Mouse (Mus musculus) natural killer cell, adult 2 months (primary cell): Measurements from ENCODE around the gene Mapkapk2.
A peak's percentile ranks its signal among the peaks of the same experiment; 100 is the strongest.
"Not testable (repeated sequence)": the region's sequence is repeated elsewhere in the genome, so short reads cannot be mapped to it uniquely, and the experiment has no call there.

Experiments used
- DNase-seq, 2 experiments: peaks; one replicate each; pipeline ENCODE4 v3.0.0; 2022; ENCODE audit warnings: low spot score in 2 of 2

Gene Mapkapk2

DNA sequence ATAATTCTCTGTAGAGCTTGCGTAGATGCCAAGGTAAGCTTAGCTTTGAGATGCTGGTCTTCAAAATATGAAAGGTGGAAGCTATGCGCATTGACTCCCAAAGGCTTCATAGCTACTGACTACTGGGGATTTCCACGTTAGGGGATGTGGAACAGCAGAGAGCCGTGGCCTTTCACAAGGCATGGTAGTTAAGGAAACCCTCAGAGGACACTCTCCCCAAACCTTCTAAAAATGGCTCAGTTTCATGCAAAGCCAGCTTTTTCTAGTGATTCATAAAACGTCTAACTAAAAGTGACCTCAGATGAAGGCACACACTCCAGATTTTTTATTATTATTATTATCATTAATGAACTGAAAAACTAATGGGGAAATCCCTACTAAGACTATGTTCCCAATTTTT lies 47.6 kb downstream of the Mapkapk2 start:
- DNase-seq: no peak

DNA sequence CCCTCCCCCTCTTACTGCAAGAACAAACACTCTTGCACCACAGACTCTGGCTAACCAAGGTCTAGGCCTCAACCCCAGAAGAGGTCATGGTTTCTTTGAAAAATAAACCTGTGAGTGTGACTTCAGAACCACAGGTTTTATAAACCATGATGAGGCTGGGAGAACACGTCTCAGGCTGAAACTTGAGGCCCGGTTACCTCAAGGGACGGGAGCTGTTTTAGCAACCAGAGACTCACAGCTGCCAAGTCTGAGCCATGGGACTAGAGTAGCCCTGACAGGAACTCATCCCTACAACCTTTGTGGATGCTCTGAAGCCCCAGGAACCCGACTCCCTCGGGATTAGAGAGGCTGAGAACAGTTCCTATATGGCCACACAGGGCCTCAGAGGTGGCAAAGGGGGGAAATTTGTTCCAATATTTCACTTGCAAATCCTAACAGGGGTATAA lies 48.2 kb downstream of the Mapkapk2 start:
- peak in 1 of 2 experiments; percentile 17 for DNase-seq

DNA sequence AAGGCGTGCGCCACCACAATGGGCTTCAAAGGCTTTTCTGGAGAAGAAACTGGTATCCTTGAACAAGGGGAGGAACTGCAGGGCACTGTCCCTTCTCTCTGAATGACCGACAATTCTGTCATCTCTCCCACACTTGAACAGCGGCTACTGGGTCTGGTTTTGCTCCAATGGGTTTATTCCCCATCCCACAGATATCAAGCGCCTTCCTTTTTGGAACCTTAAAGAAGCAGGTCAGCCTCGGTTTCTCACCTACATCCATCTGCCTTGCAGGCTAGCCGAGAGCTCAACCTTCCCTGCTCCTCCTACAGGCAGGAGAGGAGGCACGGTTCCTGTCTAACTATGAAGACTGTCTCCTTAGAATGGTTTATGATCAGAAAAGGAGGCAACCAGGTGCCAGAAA lies 48.7 kb downstream of the Mapkapk2 start:
- no peak for DNase-seq

DNA sequence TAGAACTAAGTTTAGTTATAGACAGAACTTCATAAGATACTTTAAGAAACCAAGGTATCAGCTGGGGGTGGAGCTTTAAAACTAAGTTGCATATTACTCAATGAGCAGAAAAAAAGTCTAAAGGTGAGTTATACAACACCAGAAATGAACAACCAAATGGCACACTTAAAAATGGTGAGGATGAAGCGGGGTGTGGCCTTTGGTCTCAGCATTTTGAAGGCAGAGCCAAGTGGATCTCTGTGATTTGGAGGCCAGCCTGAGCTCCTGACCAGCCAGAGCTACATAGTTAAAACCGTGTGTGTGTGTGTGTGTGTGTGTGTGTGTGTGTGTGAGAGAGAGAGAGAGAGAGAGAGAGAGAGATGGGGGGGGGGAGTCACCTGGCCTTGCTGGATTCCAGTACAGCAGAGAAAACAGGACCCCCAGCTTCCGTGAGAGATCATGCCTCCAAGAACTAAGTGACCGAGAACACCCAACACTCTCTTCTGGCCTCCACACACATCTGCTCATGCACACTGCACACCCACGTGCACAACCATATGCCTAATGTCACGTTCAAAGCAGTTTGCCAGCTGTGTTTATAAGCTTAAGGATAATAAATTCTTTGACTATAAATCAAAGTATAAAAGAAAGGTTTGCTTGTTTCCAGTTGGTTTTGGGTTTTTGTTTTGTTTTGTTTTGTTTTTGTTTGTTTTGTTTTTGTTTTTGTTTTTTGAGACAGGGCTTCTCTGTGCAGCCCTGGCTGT lies 49.3 kb downstream of the Mapkapk2 start:
- DNase-seq: no peak

DNA sequence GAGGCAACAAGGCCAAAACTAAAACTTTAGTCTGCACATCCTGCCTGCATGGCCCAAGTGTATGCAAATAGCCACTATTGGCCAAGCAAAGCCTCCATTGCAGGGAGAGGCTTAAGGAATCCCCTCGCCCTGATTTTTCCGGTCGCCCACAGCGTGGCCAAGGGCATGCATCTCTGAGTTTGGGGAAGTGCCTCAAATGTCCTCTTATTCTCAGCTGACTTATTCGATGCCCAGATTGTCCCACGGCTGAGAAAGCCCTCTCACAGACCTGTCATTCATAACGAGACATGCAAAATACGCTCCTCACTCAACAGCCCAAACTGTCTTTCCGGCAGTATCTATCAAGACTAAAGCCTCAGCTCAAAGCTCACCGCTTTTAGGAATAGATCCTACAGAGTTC lies 51.0 kb downstream of the Mapkapk2 start:
- no peak for DNase-seq

DNA sequence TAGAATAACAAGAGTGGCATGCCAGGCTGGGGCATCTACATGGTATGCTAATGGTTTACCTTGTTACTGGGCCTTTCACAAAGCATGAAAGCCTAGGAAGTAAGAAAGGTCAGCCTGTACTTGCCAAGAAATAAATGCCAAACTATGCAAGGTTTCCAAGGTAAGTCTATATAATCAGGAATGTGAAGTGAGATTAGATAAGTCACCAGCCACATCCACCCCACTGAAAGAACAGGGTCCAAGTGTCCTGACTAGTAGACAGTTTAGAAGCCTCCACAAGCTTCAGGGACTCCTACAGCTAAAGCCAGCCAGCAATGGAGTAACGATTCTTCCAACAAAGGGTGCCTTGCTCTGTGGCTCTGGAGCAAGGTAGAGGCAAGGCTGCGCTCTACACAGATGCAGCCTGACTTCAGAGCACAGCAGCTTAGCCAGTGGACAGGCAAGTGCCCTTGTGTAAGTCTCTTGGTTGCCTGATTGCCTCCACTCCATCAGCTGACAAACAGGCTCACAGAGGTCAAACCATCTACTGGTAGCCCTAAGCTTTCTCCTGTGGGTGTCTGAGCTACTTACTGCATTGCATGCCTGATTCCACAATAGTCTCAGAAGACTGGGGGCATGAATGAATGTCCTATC lies 51.8 kb downstream of the Mapkapk2 start:
- no peak for DNase-seq

DNA sequence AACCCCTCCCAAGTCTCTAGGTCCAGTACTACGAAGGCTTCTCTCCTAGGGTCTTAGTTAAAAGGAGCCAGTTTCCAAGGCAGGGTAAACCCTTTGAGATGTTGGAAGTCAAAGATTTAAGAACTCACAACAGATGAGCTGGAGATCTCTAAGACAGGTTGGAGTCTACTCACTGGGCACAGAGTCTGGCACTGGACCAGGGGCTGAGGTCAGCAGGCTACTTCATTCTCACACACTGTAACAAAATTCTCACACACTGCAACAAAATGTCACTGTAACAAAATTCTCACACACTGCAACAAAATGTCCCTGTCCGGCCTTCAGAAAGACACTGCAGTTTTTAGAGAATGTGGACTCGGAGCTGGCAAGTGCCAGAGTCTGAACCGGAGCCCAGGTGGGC lies 54.0 kb downstream of the Mapkapk2 start:
- DNase-seq: no peak

DNA sequence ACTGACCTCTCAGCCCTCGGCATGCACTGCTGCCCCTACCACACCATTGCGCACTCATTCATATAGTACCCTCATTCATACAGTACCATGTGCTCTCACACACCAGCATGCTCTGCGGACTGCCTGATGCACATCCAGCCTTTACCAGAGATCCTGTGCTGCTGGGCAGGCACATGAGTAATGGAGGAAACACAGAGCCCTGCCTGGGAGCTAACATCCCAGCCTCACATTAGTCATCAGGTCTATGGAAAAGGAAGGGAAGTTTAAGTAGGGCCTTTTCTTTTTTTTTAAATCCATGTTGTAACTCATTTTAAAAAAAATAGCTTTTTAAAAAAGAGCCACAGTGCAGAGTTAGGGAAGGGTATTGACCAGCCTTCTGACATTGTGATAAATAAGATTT lies 54.9 kb downstream of the Mapkapk2 start:
- DNase-seq: no peak

DNA sequence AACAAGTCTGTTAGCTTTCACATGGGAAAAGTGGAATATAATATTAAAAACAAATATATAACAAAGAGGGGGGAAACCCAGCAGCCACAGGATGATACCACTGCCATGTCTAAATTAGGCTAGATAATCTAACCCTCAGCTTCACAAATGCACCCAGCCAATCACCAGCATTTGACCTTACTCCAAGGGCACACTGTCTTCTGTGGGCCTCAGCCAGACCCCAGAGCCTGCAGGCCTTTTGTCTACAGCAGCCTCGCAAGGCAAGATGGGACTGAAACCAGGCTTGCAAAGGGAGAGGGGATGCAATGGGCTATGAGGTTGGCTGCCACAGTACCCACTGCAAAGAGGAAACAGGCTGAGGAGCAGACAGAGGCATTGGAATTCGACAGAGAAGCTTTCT lies 55.4 kb downstream of the Mapkapk2 start:
- no peak for DNase-seq

DNA sequence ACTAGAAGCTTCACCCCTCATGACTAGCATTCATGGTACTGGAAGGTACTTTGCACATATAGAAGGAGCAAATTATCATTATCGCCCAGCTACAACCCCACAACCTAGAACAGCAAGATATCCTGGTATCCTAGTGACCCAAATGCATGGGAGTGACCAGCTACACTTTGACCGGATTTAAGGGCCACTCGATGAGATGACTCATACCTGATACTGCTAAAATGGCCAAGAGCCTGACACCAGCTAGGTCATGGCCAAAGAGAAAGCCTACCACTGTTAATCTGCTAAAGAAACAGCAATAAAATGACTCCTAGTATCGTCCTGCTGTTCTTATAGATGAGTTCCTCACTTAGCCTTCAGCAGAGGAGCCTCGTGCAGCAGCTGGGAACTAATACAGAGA lies 58.1 kb downstream of the Mapkapk2 start:
- no peak for DNase-seq

DNA sequence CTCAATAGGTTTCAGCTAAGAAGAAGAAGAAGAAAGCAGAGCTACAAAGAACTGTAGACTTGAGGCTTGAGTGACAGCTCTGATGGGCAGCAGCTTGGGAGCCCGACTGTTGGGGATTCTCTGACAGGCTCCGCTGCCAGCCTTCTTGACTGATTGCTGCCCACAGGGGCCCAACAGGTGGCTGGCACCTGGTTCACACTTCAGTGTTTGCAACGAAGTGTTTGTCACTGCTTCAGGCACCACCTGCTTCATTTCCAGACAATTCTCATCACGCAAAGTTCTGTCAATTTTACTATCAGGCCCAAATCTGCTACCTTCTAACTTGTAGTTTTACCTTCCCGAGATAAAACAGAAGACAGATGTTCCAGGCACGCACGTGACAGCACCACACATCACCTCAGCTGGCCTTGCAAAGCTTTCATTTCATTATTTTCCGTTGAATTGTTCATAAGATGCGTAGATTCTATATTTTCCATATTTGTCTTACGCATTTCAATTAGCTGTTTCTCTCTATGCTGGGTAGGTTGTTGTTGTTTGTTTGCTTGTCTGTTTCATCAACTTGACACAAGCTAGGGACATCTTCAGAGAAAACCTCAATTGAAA lies 59.1 kb downstream of the Mapkapk2 start:
- no peak for DNase-seq

DNA sequence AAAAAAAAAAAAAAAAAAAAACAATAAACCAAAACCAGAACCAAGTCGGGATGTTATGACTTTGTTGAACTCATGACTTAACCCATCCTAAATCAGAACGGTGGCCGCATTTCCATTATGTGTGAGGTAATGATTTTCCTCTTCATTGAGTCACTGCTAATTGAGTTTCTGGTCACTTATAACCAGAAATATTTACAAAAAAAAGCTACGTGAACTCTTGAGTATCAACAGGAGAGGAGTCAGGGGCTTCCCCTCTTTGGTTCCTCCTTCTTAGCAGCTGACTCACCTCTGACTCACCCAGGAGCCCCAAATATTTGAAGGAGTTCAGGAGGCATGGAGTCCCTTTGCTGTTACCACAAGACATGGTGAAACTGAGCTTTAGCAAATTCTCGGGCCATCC lies 59.6 kb downstream of the Mapkapk2 start:
- no peak for DNase-seq

DNA sequence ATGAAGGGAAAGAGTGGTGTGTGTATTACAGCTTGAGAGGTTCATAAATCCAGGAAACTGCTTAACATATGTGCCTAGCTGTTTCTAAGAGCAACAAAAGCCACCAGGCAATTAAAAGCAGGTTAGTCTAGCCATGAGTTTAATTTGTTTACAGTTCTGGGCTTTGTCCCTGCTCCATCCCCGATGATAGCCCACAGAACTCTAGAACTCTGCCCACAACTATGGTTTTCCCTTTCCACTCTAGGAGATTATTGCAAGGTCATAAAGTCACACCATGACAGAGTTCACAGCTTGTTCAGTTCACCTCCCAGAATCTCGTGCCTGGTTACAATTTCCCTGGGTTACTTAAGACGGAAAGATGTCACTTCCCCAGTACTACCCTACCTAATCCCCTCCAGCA lies 66.4 kb downstream of the Mapkapk2 start:
- no peak for DNase-seq

DNA sequence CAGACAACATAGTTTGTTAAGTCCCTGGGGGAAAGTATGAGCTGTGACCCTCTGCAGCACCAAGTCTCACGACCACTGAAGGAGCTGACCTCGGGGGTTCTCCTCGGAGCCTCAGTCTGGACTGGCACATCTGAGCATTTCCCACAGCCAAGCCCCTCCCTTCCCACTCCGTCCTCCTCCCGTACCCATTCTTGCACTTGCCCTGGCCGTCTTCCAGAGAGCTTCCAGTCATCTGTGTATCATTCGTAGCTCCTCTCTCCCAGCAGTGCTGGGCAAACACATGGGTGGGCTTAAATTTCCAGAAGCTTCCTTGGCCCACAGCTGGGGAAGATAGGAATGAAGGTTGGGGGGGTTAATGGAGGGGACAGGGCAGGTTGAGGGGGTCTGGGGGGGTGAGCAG lies 67.4 kb downstream of the Mapkapk2 start:
- DNase-seq: no peak

DNA sequence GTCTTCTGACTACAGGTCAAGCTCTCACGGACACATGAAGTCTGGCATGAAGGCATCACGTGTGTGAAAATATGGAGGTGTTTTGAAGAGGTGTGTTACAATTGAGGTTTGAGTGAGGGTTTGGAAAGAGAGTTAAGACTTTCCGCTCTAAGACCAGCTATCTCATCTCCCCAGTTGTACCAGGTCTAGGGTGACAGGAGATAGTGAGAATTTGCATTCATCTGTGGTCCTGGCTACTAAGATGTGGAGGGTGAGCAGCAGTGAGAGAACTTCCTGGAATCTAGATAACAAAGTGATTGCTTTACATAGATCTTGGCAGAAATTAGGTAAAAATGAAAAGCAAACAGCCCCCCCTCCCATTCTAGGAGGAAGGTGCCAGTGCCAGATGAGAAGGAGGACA lies 68.4 kb downstream of the Mapkapk2 start:
- no peak for DNase-seq

DNA sequence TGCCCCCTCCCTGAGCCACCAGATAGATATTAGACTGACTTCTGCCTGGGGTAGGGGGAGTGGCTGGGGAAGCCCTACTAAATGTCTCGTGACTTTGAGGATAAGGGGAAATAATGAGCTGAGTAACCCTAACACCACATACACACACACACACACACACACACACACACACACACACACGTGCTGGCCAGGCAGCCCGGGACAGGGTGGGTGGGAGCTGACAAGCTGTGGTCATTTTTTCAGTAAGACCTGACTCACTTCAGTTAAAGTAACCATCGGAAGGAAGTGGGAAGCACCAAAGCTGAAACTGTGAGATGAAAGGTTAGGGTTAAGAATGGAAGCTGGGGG lies 71.8 kb downstream of the Mapkapk2 start:
- DNase-seq: peak; percentile 77 to 88

DNA sequence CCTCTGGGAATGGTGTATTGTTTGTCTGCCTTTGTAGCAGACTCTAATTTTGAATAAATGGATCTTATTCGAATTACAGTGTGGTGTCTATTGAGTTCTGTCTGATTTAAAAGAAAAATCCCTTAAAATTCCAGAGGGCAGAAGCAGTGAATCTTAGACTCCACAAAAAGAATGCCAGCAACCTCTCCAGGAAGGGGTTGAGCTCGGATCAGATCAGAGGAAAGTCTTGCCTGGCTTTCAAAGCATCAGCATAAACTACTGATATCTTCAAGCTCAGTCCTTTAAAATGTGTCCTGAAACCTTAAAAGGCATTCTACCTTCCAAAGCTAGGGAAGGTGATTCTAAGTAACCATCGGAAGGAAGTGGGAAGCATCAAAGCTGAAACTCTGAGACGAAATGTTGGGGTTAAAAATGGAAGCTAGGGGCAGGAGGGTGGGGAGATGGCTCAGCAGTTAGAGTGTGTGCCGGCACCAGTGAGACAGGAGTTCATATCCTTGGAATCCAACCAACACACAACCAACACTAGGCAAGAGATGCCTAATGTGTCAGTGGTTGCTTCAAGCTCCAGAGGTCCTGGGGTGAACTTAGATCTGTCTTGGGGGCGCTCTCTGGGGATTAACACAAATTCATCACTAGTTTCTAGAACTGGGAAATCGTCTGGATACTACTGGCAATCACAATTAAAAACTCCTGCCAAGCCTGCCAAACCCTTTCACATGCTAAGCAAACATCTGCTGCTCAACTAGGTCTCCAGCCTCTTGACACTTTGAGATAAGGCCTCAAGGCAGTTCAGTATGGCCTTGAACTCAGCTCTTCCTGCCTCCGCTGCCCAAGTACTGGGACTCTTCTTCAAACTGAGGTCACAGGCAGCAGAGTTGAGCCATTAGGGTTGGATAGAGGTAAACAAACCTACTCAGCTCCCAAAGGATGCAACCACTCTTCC lies 72.5 kb downstream of the Mapkapk2 start:
- no peak for DNase-seq

DNA sequence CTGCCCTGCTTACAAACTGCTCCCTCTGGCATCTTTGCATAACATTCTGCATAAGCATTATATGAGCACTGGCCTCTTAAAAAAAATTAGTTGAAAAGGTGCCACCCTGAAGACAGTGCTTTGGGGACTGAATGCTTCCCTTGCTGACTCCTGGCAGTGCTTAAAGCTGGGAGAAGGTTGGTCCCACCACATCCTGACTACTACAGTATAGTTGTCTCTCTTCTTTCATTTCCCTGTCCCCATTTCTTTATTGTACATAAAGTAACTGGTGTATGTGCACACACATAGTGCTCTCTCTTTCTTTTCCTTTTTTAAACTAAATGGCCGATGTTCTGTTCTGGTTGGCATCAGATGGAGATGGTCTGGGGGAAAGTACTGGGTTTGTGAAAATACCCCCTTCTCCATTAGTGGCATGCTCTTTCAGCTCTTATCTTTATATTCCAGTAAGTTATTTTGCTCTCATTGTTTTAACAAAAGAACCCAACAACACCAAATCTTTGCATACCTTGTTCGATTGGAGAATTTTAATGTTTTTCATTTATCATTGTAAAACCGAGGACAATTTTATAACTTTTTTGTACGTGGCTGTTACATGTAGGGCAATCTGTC lies 74.3 kb downstream of the Mapkapk2 start:
- not testable (repeated sequence) for DNase-seq

DNA sequence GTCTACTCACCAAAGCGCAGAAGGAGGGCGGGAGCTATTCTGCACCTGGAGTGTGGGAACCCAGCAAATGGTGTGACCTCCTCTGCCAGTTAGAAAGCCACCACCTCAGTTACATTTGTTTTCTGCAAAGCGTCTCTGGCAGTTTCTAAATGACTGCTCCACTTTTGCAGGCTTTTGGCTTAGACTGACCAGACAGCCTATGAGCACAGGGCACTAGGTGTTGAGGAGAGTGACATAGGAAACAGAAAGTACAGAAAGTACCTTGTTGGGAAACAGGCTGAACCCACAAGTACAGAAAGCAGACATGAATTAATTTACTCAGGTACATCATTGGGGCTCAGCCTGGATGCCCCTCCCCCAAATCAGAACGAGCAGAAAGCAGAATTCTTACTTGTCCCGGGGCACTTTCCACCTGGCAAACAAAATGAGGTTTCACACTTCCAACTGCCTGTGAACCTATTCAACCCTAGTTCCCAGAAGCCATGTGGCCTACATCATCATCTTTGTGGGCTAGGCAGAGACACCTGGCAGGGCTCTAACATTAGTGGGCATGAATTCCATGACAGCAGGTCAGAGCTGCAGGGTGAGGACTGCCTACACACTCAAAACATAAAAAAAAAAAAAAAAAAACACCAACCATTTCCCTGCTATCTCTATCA lies 74.9 kb downstream of the Mapkapk2 start:
- peak; percentile 63 to 80 for DNase-seq

DNA sequence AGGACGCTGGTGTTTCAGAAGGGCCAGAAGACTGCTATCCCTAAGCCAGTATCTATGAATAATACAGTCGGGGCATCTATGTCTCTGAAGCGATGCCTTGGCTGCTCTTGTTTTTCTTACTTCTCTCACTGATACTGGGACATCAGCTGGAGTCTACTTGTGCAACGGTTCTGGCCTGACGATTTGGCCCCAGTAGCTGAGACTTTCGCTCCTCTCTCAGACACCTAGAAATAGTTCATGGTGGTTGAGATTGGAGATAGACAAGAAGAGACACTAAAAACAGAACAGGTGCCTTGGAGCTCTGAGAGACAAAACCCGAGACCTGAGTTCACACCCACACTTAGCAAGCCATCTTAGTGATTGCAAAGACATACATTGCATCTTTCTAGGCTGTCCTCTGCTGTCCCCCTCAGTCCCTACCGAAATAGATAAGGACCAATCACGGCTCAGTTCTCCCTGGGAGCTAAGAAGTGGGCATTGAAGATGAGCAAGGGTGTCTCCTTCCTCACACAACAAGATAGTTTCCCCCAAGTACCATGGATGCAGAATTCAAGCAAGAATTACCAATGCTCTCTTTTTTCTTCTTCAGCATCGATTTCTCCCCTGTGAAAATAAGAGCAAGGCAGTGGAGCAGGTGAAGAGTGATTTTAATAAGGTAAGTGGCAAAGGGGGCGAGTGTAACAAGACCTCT lies 75.6 kb downstream of the Mapkapk2 start:
- no peak for DNase-seq

DNA sequence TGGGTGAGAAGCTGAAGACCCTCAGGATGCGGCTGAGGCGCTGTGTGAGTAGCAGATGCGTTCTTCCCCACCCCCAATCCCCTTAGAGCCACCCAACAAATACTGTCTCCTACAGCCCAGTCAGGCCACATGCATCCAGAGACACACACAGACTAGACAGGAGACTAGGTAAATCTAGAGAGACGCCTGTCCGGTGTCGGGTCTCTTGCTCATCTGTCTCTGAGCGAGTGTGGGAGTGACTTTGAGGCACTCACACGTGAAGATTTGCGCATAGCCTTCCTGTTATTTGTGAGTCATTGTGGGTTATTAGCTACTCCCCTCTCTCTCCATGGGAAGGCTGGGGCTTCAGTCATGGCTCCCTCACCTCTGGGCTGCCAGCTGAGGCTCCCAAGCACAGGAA lies 76.2 kb downstream of the Mapkapk2 start:
- DNase-seq: peak; percentile 11 to 44
